Mouse (Mus musculus) embryonic fibroblast, embryonic 13.5 days (primary cell): ENCODE results near the gene Vwa3b. TPM values are rescaled to one million over a fixed set of nuclear protein-coding genes. Genes with fewer than 3 reads are reported as not detected.
A peak's percentile ranks its signal among the peaks of the same experiment; 100 is the strongest.

Source experiments
- H3K27ac ChIP-seq: 2 replicates; pipeline ENCODE4 v1.5.1; 2012; ENCODE audit warnings: low read length, control low read depth, inconsistent platforms; ENCODE audit not compliant: insufficient read depth
- H3K4me1 ChIP-seq: 2 replicates; pipeline ENCODE4 v1.6.1; 2011; ENCODE audit warnings: low read length; ENCODE audit not compliant: control insufficient read depth, insufficient read depth
- H3K4me3 ChIP-seq: 2 replicates; pipeline ENCODE4 v1.5.1; 2011; ENCODE audit warnings: mild to moderate bottlenecking, control low read depth, low read length; ENCODE audit not compliant: insufficient read depth
- CTCF ChIP-seq: IDR thresholded peaks from 2 replicates; pipeline ENCODE4 v1.5.1; 2011; ENCODE audit warnings: mild to moderate bottlenecking, control low read depth, low read length, moderate library complexity, borderline replicate concordance; ENCODE audit not compliant: insufficient read depth
- POLR2A ChIP-seq: IDR thresholded peaks from 2 replicates; pipeline ENCODE4 v1.6.1; 2011; ENCODE audit warnings: low read depth, mild to moderate bottlenecking, control low read depth, low read length, moderate library complexity
- polyA plus RNA-seq: library from polyadenylated mRNA; stranded (reverse); fragments of >200 nt; gene quantifications from 2 replicates; pipeline ENCODE4 v1.2.4, GENCODE M21; 2011; ENCODE audit warnings: low read depth; ENCODE audit not compliant: missing spikeins, insufficient read length

Vwa3b gene
- polyA plus RNA-seq, 1 experiment, result 0.39 TPM

DNA sequence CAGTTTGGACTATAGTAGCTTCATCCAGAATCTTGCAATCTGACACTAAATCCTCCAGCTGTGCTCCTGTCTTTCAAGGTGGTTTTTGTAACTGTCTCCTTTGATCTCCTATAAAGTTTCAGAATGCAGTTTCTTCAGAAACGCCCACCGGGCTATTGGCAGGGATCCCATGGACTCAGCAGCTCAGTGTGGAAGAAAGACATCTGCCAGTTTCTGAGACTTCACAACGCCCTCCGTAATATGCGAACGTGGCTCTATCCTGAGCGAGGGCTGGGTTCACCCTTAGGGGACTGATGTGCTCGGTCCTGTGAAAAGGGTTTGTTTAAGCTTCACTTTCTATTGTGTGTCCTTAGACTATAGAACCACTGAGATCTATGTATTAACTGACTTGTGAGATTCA lies 181.3 kb downstream of the Vwa3b start:
- Histone ChIP-seq H3K4me1 (no peaks in the 10 kb centered on the region), H3K4me3 (no peak overlapping the region), H3K27ac (no peak overlapping the region)
- TF ChIP-seq CTCF, result no peak
- TF ChIP-seq POLR2A, result no peak

- Histone ChIP-seq H3K27ac (no peak overlapping the region), H3K4me3 (no peak overlapping the region), H3K4me1 (no peaks in the 10 kb centered on the region)
- TF ChIP-seq POLR2A (no peak), CTCF (no peak)
Measured at GRCm38 (mm10) chr1:37212375-37212774, 186.0 kb downstream of the Vwa3b start.

DNA sequence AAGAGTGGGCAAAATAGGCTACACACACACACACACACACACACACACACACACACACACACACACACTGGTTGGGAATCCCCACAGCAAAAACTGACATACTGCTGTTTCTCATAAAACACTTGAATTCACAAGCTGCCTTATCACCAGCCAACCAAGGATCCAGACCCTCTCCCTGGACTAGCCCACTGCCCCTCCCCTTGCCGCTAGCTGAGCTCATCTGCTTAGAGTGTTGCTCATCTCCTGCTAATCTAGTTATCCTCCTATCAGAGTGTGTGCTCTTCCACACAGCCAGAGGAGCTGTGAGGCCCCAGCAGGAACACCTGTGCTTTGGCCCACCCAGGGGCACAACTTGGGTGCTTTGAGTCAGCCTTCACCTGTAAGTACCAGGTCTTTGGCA lies 187.7 kb downstream of the Vwa3b start, which contains the start of gene Cnga3:
Gene Cnga3, plus strand, starts transcription at position 291 of the 400 bp plus-strand sequence.
- TF ChIP-seq CTCF, result no peak
- TF ChIP-seq POLR2A, result no peak
- Histone ChIP-seq H3K27ac (no peak within 1 kb of the TSS), H3K4me1 (no peaks in the 10 kb centered on the region), H3K4me3 (no peak within 1 kb of the TSS)

DNA sequence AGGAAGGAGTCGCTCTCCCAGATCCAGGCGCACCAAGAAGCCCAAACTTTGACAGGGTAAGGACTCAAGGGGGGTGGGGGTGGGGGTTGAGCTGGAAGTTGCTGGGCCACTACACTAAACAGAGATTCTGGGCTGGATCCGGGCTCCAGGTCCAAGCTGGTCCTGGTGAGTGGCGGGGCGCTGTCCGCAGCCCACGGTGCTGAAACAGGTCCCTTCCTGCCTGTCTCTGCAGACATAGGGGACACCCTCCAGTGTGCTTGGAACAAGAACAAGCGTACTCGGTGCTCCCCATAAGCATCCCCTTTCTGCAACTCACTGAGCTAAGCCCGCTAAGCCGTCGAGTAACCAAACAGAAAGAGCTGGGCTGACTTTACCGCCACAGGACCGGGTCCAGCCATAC lies 192.0 kb downstream of the Vwa3b start:
- no peak overlapping the region for H3K4me3 ChIP-seq
- TF ChIP-seq CTCF, result no peak
- TF ChIP-seq POLR2A, result no peak
- no peak overlapping the region for H3K27ac ChIP-seq
- H3K4me1 ChIP-seq, result no peaks in the 10 kb centered on the region

- H3K4me1 ChIP-seq, result no peaks in the 10 kb centered on the region
- H3K4me3 ChIP-seq, result no peak overlapping the region
- no peak overlapping the region for H3K27ac ChIP-seq
- TF ChIP-seq CTCF (no peak), POLR2A (no peak)
Measured at GRCm38 (mm10) chr1:37219593-37219992, 193.2 kb downstream of the Vwa3b start.

DNA sequence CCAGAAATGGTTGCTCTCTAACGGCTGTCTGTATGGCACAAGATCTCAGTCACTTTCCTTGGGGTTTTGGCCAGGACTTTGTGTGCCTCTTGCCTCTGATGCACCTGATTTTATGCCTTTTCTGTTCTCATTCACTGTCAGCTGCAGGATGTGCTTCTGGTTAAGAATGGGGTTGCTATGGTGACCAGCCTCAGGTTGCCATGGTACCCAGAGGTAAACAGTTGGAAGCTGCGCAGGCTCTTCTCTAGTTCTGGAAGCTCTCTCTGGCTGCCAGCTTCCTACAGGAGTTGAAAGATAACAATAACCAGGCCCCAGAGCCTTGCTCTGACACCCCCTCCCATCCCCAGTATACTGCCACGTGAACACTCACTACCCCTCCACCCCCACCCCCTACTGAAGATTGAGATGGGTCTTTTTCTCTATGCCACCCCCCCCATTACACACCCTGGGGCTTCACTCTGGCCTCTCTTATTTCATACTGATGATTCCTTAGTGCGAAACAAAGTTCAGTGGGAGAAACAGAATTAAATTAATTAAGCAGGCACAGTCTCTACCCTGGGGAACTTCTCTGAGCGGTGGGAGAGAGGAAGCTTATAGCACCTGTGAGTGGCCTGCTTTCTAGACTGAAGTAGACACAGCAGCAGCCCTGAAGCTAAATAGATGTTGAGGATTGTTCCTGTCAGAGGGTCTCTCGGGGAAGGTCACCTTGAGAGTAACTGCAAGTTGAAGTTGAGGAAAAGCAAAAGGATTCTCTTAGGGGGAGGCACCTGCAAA lies 193.9 kb downstream of the Vwa3b start:
- Histone ChIP-seq H3K4me3 (no peak overlapping the region), H3K27ac (no peak overlapping the region), H3K4me1 (no peaks in the 10 kb centered on the region)
- no peak for TF ChIP-seq CTCF
- no peak for TF ChIP-seq POLR2A

DNA sequence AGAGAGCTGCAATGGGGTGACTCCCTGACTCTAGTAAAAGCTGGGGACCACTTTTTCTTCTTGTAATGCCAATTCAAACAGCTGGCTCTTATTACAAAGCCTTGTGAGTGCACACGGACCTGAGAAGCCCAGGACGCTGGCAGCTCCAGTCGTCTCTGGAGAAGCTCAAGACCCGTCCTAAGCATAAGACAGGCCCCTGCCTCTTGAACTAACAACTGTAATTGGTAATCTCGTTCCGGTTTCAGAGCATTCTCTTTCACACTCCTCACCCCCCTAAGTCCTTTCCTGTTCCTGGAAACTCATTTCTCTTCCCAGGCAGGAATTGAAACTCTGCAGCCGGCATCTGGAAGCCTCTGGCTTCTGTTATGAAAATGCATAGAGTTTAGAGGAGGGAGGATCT lies 195.6 kb downstream of the Vwa3b start:
- H3K4me3 ChIP-seq, result no peak overlapping the region
- H3K27ac ChIP-seq, result no peak overlapping the region
- H3K4me1 ChIP-seq, result no peaks in the 10 kb centered on the region
- TF ChIP-seq CTCF (no peak), POLR2A (no peak)

- H3K4me1 ChIP-seq, result no peaks in the 10 kb centered on the region
- no peak overlapping the region for H3K27ac ChIP-seq
- no peak overlapping the region for H3K4me3 ChIP-seq
- TF ChIP-seq POLR2A, result no peak
- TF ChIP-seq CTCF, result no peak
Measured at GRCm38 (mm10) chr1:37230404-37230803, 204.0 kb downstream of the Vwa3b start.

GRCm38 (mm10) chr1:37231295-37231701 lies 204.9 kb downstream of the Vwa3b start:
- H3K4me3 ChIP-seq, result peak overlapping the region; percentile 4; the same call in 1 of the 2 replicates
- H3K4me1 ChIP-seq, result no peaks in the 10 kb centered on the region
- TF ChIP-seq POLR2A (no peak), CTCF (no peak)
- no peak overlapping the region for H3K27ac ChIP-seq

Other genes with a start within 250 kb of the Vwa3b start
- 56.8 and 62.3 TPM in 2 replicates for gene Tmem131, start 82.9 kb upstream of the Vwa3b start, polyA plus RNA-seq
- 0.14 TPM in 1 of 2 replicates, not detected in the other for gene Cnga3, start 187.8 kb downstream of the Vwa3b start, polyA plus RNA-seq